Mouse (Mus musculus) C2C12 (cell line): ENCODE data around the gene Rxrg. TPM values are rescaled to one million over a fixed set of nuclear protein-coding genes. Genes with fewer than 3 reads are reported as not detected.

ENCODE experiments used
- H3K27me3 ChIP-seq: one replicate; pipeline ENCODE4 v1.6.1; 2011; ENCODE audit not compliant: control insufficient read depth, insufficient read depth, insufficient read length
- H3K36me3 ChIP-seq: one replicate; pipeline ENCODE4 v1.6.1; 2011; ENCODE audit not compliant: control insufficient read depth, insufficient read depth
- H3K4me3 ChIP-seq: one replicate; pipeline ENCODE4 v1.5.1; 2011; ENCODE audit warnings: mild to moderate bottlenecking, control low read depth; ENCODE audit not compliant: poor library complexity, insufficient read depth, severe bottlenecking
- H3K79me2 ChIP-seq: one replicate; pipeline ENCODE4 v1.6.1; 2011; ENCODE audit not compliant: control insufficient read depth, insufficient read depth
- H3K79me3 ChIP-seq: one replicate; pipeline ENCODE4 v1.6.1; 2011; ENCODE audit warnings: low read depth, control low read depth
- H3ac ChIP-seq: one replicate; pipeline ENCODE3; 2011; ENCODE audit warnings: low read depth; ENCODE audit not compliant: control insufficient read depth, insufficient read length
- CEBPB ChIP-seq: IDR thresholded peaks from one replicate; pipeline ENCODE4 v1.6.1; 2011; ENCODE audit warnings: low read depth, mild to moderate bottlenecking, control low read depth, moderate library complexity
- CTCF ChIP-seq: IDR thresholded peaks from one replicate; pipeline ENCODE4 v1.5.1; 2011; ENCODE audit not compliant: control insufficient read depth, insufficient read depth, insufficient read length
- FOSL1 ChIP-seq: IDR thresholded peaks from one replicate; pipeline ENCODE4 v1.8.0; 2011; ENCODE audit warnings: mild to moderate bottlenecking, low read length; ENCODE audit not compliant: poor library complexity, insufficient read depth, severe bottlenecking
- MAX ChIP-seq: IDR thresholded peaks from one replicate; pipeline ENCODE4 v1.6.1; 2011; ENCODE audit warnings: mild to moderate bottlenecking, control low read depth
- MYOD1 ChIP-seq: IDR thresholded peaks from one replicate; pipeline ENCODE4 v1.6.1; 2011; ENCODE audit warnings: low read depth; ENCODE audit not compliant: control insufficient read depth, insufficient read length
- MYOG ChIP-seq: IDR thresholded peaks from one replicate; pipeline ENCODE4 v1.6.1; 2011; ENCODE audit not compliant: control insufficient read depth, insufficient read length; ENCODE audit errors: extremely low read depth
- USF1 ChIP-seq: IDR thresholded peaks from one replicate; pipeline ENCODE4 v1.6.1; 2011; ENCODE audit warnings: low read depth, mild to moderate bottlenecking, control low read depth, moderate library complexity
- polyA plus RNA-seq: library from polyadenylated mRNA; unstranded; fragments of >200 nt; fragmentation: generic; extraction: Trizol; gene quantifications from one replicate; pipeline ENCODE4 v1.2.1, GENCODE M21; 2012; ENCODE audit warnings: missing spikeins

The Rxrg gene
- polyA plus RNA-seq, 1 experiment, result not detected

DNA sequence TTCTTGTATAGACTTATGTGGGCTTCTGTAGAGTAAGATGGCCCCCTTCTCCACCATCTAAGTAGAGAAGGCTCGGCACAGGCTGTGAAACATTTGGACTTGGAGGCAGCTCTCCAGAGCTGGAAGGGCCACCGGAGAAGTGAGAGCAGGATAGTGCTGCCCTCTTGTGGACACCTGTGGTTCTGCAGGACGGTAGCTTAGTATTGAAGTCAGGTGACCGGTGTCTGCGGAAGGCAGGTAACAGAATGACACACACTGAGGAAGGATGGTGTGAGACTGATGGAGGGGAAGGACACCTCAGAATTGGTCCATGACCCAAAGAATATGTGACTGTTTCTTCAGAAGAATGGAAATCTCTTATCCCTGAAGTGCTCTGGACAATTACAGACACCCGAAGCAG is 71.6 kb downstream of the Rxrg start:
- Histone ChIP-seq H3K79me2 (no peaks in the 10 kb centered on the region), H3K79me3 (no peaks in the 10 kb centered on the region), H3K4me3 (no peak overlapping the region), H3K36me3 (no peaks in the 10 kb centered on the region), H3ac (no peak overlapping the region), H3K27me3 (peaks cover 25% of the 10 kb centered on the region)
- TF ChIP-seq USF1 (peak; percentile 35), CTCF (peak; percentile 30), MYOG (no peak), MYOD1 (no peak)

DNA sequence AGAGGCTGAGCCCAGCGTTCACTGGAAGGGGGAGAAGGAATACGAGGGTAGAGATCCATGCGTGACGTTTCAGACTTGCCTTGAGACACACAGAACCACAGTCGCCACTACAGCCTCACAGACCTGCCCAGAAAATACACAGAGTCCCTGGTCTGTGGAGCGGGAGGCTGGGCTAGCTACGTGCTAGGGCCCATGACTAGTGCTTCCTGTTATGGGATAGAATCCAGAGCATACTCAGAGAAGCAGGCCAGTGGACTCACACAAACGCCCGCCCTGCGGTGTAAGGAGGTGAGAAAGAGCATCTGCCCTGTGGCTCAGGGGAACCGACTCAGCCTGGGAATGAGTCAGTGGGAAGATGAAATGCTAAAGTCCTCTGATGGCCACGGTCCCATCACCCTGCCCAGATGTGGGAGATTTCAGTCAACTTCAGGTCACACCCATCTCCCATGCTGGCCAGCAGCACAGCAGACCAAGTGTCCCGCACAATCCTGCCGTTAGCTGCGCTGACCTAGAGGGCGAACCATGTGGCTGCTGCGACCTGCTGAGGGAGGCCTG is 74.3 kb downstream of the Rxrg start:
- H3K27me3 ChIP-seq, result peaks cover 27% of the 10 kb centered on the region
- H3K4me3 ChIP-seq, result no peak overlapping the region
- no peaks in the 10 kb centered on the region for H3K79me3 ChIP-seq
- H3ac ChIP-seq, result no peak overlapping the region
- H3K36me3 ChIP-seq, result no peaks in the 10 kb centered on the region
- no peak for TF ChIP-seq USF1
- no peak for TF ChIP-seq CEBPB
- TF ChIP-seq MYOD1, result no peak
- no peak for TF ChIP-seq MAX
- H3K79me2 ChIP-seq, result no peaks in the 10 kb centered on the region

DNA sequence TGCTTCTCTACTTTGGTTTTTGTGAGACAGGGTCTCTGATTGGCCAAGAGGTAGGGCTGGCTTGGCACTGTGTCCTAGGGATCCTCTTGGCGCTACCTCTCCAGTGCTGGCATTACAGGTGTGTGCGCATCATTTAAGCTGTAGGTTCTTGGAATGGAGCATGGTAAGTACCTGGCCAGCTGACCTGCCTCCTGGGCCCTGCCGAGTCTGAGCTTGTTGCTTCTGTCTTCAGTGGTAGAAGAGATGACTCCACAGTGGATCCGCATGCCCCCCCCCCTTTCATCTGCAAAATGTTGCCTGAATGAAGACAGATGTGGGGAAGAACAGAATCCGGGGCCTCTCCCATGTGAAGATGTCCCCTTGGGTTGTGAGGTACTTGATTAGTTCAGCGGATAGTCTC is 80.9 kb downstream of the Rxrg start:
- H3K79me2 ChIP-seq, result no peaks in the 10 kb centered on the region
- no peak overlapping the region for H3K4me3 ChIP-seq
- no peaks in the 10 kb centered on the region for H3K36me3 ChIP-seq
- TF ChIP-seq MYOD1, result no peak
- no peak for TF ChIP-seq MAX
- TF ChIP-seq MYOG, result no peak
- TF ChIP-seq CEBPB, result no peak
- no peak for TF ChIP-seq USF1
- TF ChIP-seq FOSL1, result no peak
- TF ChIP-seq CTCF, result no peak
- H3ac ChIP-seq, result no peak overlapping the region
- no peaks in the 10 kb centered on the region for H3K79me3 ChIP-seq
- H3K27me3 ChIP-seq, result peaks cover 7% of the 10 kb centered on the region

DNA sequence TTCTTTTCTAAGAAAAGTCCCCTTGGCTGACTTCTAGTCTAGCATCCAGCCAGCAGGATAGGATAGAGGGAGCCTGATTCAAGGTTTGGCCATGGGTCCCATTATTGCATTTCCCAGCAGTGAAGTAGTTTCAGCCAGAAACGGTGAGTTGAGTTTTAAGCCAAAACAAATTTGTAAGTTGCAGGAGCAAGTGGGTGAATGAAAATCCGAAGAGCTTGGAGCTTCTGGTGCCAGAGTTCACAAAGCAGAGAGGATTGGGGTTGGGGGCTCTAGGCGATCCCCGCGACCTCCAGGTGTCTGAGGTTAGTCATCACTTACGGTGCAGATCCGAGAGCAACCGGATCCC is 89.8 kb downstream of the Rxrg start:
- Histone ChIP-seq H3K36me3 (no peaks in the 10 kb centered on the region), H3K79me2 (no peaks in the 10 kb centered on the region), H3ac (no peak overlapping the region), H3K27me3 (peaks cover 41% of the 10 kb centered on the region), H3K79me3 (no peaks in the 10 kb centered on the region), H3K4me3 (no peak overlapping the region)
- TF ChIP-seq MYOG (no peak), FOSL1 (no peak), USF1 (no peak)

DNA sequence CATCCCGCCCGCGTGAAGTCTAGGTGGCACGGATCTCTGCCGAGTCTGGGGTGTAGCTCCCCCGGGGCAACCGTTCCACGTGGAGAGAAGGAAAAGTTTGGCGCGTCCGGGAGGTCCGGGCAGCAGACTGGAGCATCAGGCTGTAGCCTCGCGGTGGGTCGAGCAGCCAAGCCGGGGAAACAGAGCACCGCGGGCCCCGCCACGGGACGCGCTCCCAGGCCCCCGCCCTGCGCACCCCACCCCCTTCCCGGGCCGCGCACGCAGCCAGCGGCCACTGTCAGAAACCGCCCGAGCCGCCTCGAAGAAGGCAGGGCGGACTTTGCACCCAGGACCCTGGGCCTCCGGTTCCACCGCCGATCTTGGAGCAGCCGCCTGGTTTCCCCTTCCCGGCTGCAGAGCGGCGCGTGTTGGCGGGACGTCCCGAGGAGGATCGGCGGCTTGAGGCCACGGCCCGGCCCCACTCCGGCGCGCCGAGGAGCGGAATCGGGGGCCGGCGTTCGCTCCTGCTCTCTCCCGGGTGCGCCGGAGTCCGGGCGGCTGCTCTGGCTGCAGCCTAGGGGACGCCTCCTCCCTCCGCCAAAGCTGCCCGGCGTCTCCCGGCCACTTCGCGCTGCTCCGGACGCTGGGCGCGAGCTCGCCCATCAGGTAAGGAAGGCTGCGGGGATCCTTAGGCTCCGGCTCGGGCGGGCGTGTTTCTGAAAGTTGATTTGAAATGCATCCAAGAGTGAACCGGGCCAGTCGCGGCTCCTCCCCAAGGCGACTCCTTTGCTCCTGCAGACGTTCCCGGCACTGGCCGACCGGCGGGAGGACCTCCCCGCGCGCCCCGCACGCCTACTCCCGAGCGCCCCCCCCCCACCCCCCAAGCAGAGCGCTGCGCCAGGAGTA is 90.4 kb downstream of the Rxrg start:
- Histone ChIP-seq H3ac (no peak overlapping the region), H3K79me2 (no peaks in the 10 kb centered on the region), H3K4me3 (no peak overlapping the region), H3K27me3 (peaks cover 43% of the 10 kb centered on the region), H3K79me3 (no peaks in the 10 kb centered on the region), H3K36me3 (no peaks in the 10 kb centered on the region)
- TF ChIP-seq FOSL1 (no peak), MAX (no peak), MYOG (no peak), MYOD1 (no peak), CEBPB (no peak), CTCF (no peak), USF1 (no peak)

DNA sequence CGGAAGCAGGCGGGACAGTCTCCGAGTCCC is 90.9 kb downstream of the Rxrg start, which contains the start of gene Lmx1a:
Gene Lmx1a (plus strand): TSS at position 6 of the 30 bp plus-strand sequence.
- no peaks in the 10 kb centered on the region for H3K79me2 ChIP-seq
- H3K36me3 ChIP-seq, result no peaks in the 10 kb centered on the region
- no peaks in the 10 kb centered on the region for H3K79me3 ChIP-seq
- no peak within 1 kb of the TSS for H3K4me3 ChIP-seq
- H3ac ChIP-seq, result no peak within 1 kb of the TSS
- H3K27me3 ChIP-seq, result peaks cover 43% of the 10 kb centered on the region
- TF ChIP-seq USF1 (no peak), MAX (no peak)

Other genes with a start within 250 kb of the Rxrg start
- 29.4 TPM for gene Aldh9a1, start 248.4 kb upstream of the Rxrg start, polyA plus RNA-seq
- 108 TPM for gene Mgst3, start 204.5 kb upstream of the Rxrg start, polyA plus RNA-seq
- gene Lrrc52, start 131.6 kb upstream of the Rxrg start, polyA plus RNA-seq, result not detected
- gene Lmx1a, start 90.9 kb downstream of the Rxrg start, polyA plus RNA-seq, result 0.04 TPM